ENCODE assay signal across 30 mouse cellular contexts in genomic region chr2:26626081-26626480, GRCm38 (mm10). TPM values are rescaled to one million over a fixed set of nuclear protein-coding genes. Genes with fewer than 3 reads are reported as not detected.
DNase-seq lines count a peak whose midpoint lies in the region; ATAC-seq and TF ChIP-seq lines count a peak whose summit lies in the region.
"Had no signal": no experiment of that assay in that cellular context is flagged by ENCODE, and none has a peak within 500 bp of the region (broad histone marks: within the 10 kb centered on the region; RNA-seq: fewer than 3 reads in every experiment).

No protein-coding gene starts in this region.

- no peak for ATAC-seq in lung, embryonic 14.5 days (ENCODE audit: insufficient read depth)
- no peak for ATAC-seq in forebrain, embryonic 12.5 days (ENCODE audit: low FRiP score)
- ATAC-seq: forebrain, embryonic 14.5 days; inflammation-experienced regulatory T-cells, adult 6 months; Patski had no signal

- no peak overlapping the region for H3K9ac ChIP-seq in lung, embryonic 14.5 days
- H3K9ac ChIP-seq in forebrain, embryonic 12.5 days: no peak overlapping the region
- H3K9ac ChIP-seq: hindbrain, embryonic 12.5 days; limb, embryonic 13.5 days; liver, embryonic 15.5 days; neural tube, embryonic 13.5 days; stomach, embryonic 15.5 days had no signal

- no peaks in the 10 kb centered on the region for H3K4me1 ChIP-seq in kidney, adult 2 months (ENCODE audit: control insufficient read depth, insufficient read depth, low read length)
- H3K4me1 ChIP-seq in lung, embryonic 14.5 days (ENCODE audit: insufficient read depth): peaks cover 4% of the 10 kb centered on the region; the same call in 1 of the 2 replicates
- peaks cover 35% of the 10 kb centered on the region for H3K4me1 ChIP-seq in forebrain, embryonic 12.5 days
- H3K4me1 ChIP-seq: liver, embryonic 15.5 days had no signal

- TF ChIP-seq CTCF in kidney, adult 2 months (conservative IDR thresholded peaks at IDR 0.05; ENCODE audit: insufficient read depth, insufficient read length, low read depth, low read length): peak; percentile 20; the same call in 1 of the 2 replicates
- 0 out of 2 replicates have a peak, but pooled peaks have one; percentile 3 for TF ChIP-seq CTCF in lung, embryonic 14.5 days (IDR thresholded peaks at IDR 0.05; ENCODE audit: low read depth)

- H3K27me3 ChIP-seq in kidney, adult 2 months (replicated peaks; ENCODE audit: control insufficient read depth, insufficient read depth, low read length): no peaks in the 10 kb centered on the region
- no peaks in the 10 kb centered on the region for H3K27me3 ChIP-seq in lung, embryonic 14.5 days (ENCODE audit: insufficient read depth, low read length)
- H3K27me3 ChIP-seq in forebrain, embryonic 12.5 days: 0 out of 2 replicates have a peak, but pooled peaks cover 8% of the 10 kb centered on the region
- H3K27me3 ChIP-seq: hindbrain, embryonic 12.5 days; limb, embryonic 13.5 days; Patski; stomach, embryonic 15.5 days had no signal

- 75% methylated on average over 3 of the region's 3 CpGs for WGBS in kidney, adult 2 months
- WGBS in lung, embryonic 14.5 days: 50% methylated on average over 3 of the region's 3 CpGs
- WGBS in forebrain, embryonic 12.5 days: 64% methylated on average over 3 of the region's 3 CpGs

- no peaks in the 10 kb centered on the region for H3K36me3 ChIP-seq in kidney, adult 2 months (ENCODE audit: control insufficient read depth, insufficient read depth, low read length)
- H3K36me3 ChIP-seq in lung, embryonic 14.5 days (ENCODE audit: insufficient read depth): no peaks in the 10 kb centered on the region
- H3K36me3 ChIP-seq in forebrain, embryonic 12.5 days (replicated peaks): no peaks in the 10 kb centered on the region
- H3K36me3 ChIP-seq: G1E; limb, embryonic 13.5 days; liver, embryonic 15.5 days; neural tube, embryonic 13.5 days; stomach, embryonic 15.5 days had no signal

- no peak overlapping the region for H3K27ac ChIP-seq in kidney, adult 2 months (ENCODE audit: insufficient read depth, low read depth, low read length)
- no peak overlapping the region for H3K27ac ChIP-seq in lung, embryonic 14.5 days (ENCODE audit: low read depth)
- no peak overlapping the region for H3K27ac ChIP-seq in forebrain, embryonic 12.5 days
- H3K27ac ChIP-seq: gastrocnemius, adult 2 months; hindbrain, embryonic 12.5 days; limb, embryonic 13.5 days; liver, embryonic 15.5 days; neural tube, embryonic 13.5 days; stomach, embryonic 15.5 days had no signal

- no peak for TF ChIP-seq POLR2A in kidney, adult 2 months (IDR thresholded peaks at IDR 0.05; ENCODE audit: low read depth, low read length)

- no peaks in the 10 kb centered on the region for H3K9me3 ChIP-seq in lung, embryonic 14.5 days (ENCODE audit: low read depth, low read length)
- 0 out of 2 replicates have a peak, but pooled peaks cover 3% of the 10 kb centered on the region for H3K9me3 ChIP-seq in forebrain, embryonic 12.5 days
- H3K9me3 ChIP-seq: G1E; hindbrain, embryonic 12.5 days; limb, embryonic 13.5 days; liver, embryonic 15.5 days; megakaryocyte, embryonic 14.5 days; neural tube, embryonic 13.5 days; stomach, embryonic 15.5 days had no signal

- no peak for DNase-seq in kidney, adult 2 months
- no peak for DNase-seq in kidney, postnatal 10 days
- no peak for DNase-seq in lung, embryonic 14.5 days
- DNase-seq in lung, postnatal 14 days: no peak
- peak; percentile 65 for DNase-seq in lung, postnatal 25 days (ENCODE audit: low spot score)
- no peak for DNase-seq in testis, postnatal 14 days (ENCODE audit: low spot score)
- DNase-seq: adrenal gland, adult 8-10 months; cerebellum, adult 2 months; cerebellum, postnatal 36 days; gastrocnemius, adult 2 months; kidney, adult 9 months; kidney, postnatal 25 days; midbrain, embryonic 14.5 days; retina, postnatal 1 day; thymus, adult 2 months; thymus, postnatal 4 days had no signal

- no peak overlapping the region for H3K4me2 ChIP-seq in lung, embryonic 14.5 days
- no peak overlapping the region for H3K4me2 ChIP-seq in forebrain, embryonic 12.5 days
- H3K4me2 ChIP-seq: hindbrain, embryonic 12.5 days; limb, embryonic 13.5 days; liver, embryonic 15.5 days; neural tube, embryonic 13.5 days; stomach, embryonic 15.5 days had no signal

- no peak overlapping the region for H3K4me3 ChIP-seq in kidney, adult 2 months (ENCODE audit: insufficient read depth, low read depth, low read length)
- H3K4me3 ChIP-seq in lung, embryonic 14.5 days (ENCODE audit: low read depth, low read length): no peak overlapping the region
- no peak overlapping the region for H3K4me3 ChIP-seq in forebrain, embryonic 12.5 days (replicated peaks)
- H3K4me3 ChIP-seq: gastrocnemius, adult 2 months; hindbrain, embryonic 12.5 days; limb, embryonic 13.5 days; liver, embryonic 15.5 days; neural tube, embryonic 13.5 days; stomach, embryonic 15.5 days had no signal

RNA-seq across cellular contexts. Expression of gene Fam69b, which starts 2.2 kb away (rescaled TPM):
- polyA plus RNA-seq in kidney, adult 2 months (2012; rRNA removed): 12.2 and 14.5 TPM in 2 replicates
- polyA plus RNA-seq in lung, embryonic 14.5 days (2014; fragmentation: Nextera tagmentation; extraction: Ambion mirVana): 28.3 and 30.0 TPM in 2 replicates
- polyA plus RNA-seq in forebrain, embryonic 12.5 days (2016; fragmentation: Nextera tagmentation; extraction: Ambion mirVana): 67.1 and 67.2 TPM in 2 replicates
- polyA plus RNA-seq: G1E had no signal

RNA-seq across cellular contexts. Expression of gene Agpat2, which starts 21.9 kb away (rescaled TPM):
- 165 and 192 TPM in 2 replicates for polyA plus RNA-seq in kidney, adult 2 months (2012; rRNA removed)
- 30.2 and 32.9 TPM in 2 replicates for polyA plus RNA-seq in lung, embryonic 14.5 days (2014; fragmentation: Nextera tagmentation; extraction: Ambion mirVana)
- 5.4 and 6.7 TPM in 2 replicates for polyA plus RNA-seq in forebrain, embryonic 12.5 days (2016; fragmentation: Nextera tagmentation; extraction: Ambion mirVana)

RNA-seq across cellular contexts. Expression of gene Gm20532, which starts 39.6 kb away (rescaled TPM):
- not detected in 2 replicates for polyA plus RNA-seq in kidney, adult 2 months (2012; rRNA removed)
- polyA plus RNA-seq in lung, embryonic 14.5 days (2014; fragmentation: Nextera tagmentation; extraction: Ambion mirVana): not detected in 2 replicates
- not detected in 2 replicates for polyA plus RNA-seq in forebrain, embryonic 12.5 days (2016; fragmentation: Nextera tagmentation; extraction: Ambion mirVana)
- polyA plus RNA-seq: cerebellum, adult 2 months; embryonic facial prominence, embryonic 14.5 days; forebrain, embryonic 14.5 days; frontal cortex, adult 2 months; G1E; heart, embryonic 14.5 days; hindbrain, embryonic 12.5 days; inflammation-experienced regulatory T-cells, adult 6 months; limb, embryonic 13.5 days; liver, embryonic 15.5 days; midbrain, embryonic 14.5 days; neural tube, embryonic 13.5 days; Patski; stomach, embryonic 15.5 days; thymus, adult 2 months had no signal

RNA-seq across cellular contexts. Expression of gene Lcn4, which starts 45.0 kb away (rescaled TPM):
- polyA plus RNA-seq in kidney, adult 2 months (2012; rRNA removed): 0.34 TPM in 1 of 2 replicates, not detected in the other
- polyA plus RNA-seq in lung, embryonic 14.5 days (2014; fragmentation: Nextera tagmentation; extraction: Ambion mirVana): not detected in 2 replicates
- polyA plus RNA-seq in forebrain, embryonic 12.5 days (2016; fragmentation: Nextera tagmentation; extraction: Ambion mirVana): not detected in 2 replicates
- polyA plus RNA-seq: cerebellum, adult 2 months; embryonic facial prominence, embryonic 14.5 days; forebrain, embryonic 14.5 days; frontal cortex, adult 2 months; G1E; heart, embryonic 14.5 days; hindbrain, embryonic 12.5 days; limb, embryonic 13.5 days; liver, embryonic 15.5 days; midbrain, embryonic 14.5 days; neural tube, embryonic 13.5 days; Patski; stomach, embryonic 15.5 days had no signal

RNA-seq across cellular contexts. Expression of gene Egfl7, which starts 46.3 kb away (rescaled TPM):
- 297 and 304 TPM in 2 replicates for polyA plus RNA-seq in kidney, adult 2 months (2012; rRNA removed)
- 269 and 311 TPM in 2 replicates for polyA plus RNA-seq in lung, embryonic 14.5 days (2014; fragmentation: Nextera tagmentation; extraction: Ambion mirVana)
- 47.9 and 54.9 TPM in 2 replicates for polyA plus RNA-seq in forebrain, embryonic 12.5 days (2016; fragmentation: Nextera tagmentation; extraction: Ambion mirVana)
